Mouse (Mus musculus): ENCODE measurements at regions not wholly inside any gene's neighbourhood (a gene's known extent, or its start where the extent isn't known, plus 50 kb on each side); places are given as distances from the start of the nearest gene placed in this dataset.

GRCm38 (mm10) chr13:48316747-48317146, 55.7 kb downstream of the Id4 start:
- no peak overlapping the region for H3K27ac ChIP-seq (replicated peaks)

GRCm38 (mm10) chr13:48317457-48317856, 56.4 kb downstream of the Id4 start:
- peaks cover 8% of the 10 kb centered on the region for H3K4me1 ChIP-seq (replicated peaks)
- no peak overlapping the region for H3K4me2 ChIP-seq
- no peaks in the 10 kb centered on the region for H3K36me3 ChIP-seq
- no peaks in the 10 kb centered on the region for H3K9me3 ChIP-seq
- H3K4me3 ChIP-seq = no peak overlapping the region
- WGBS = 21% methylated on average over 7 of the region's 7 CpGs
- H3K9ac ChIP-seq = no peak overlapping the region
- H3K27me3 ChIP-seq = no peaks in the 10 kb centered on the region
- no peak overlapping the region for H3K27ac ChIP-seq (replicated peaks)
- ATAC-seq (ENCODE audit: low FRiP score, low read depth) = no peak

More at GRCm38 (mm10) chr13:48316747-48317146, 55.7 kb downstream of the Id4 start:
- 20% methylated on average over 9 of the region's 9 CpGs for WGBS
- H3K36me3 ChIP-seq = no peaks in the 10 kb centered on the region
- peaks cover 8% of the 10 kb centered on the region for H3K4me1 ChIP-seq (replicated peaks)
- peak; percentile 48; the same call in 1 of the 2 replicates for ATAC-seq (ENCODE audit: low FRiP score, low read depth)
- H3K9me3 ChIP-seq = no peaks in the 10 kb centered on the region
- H3K27me3 ChIP-seq = no peaks in the 10 kb centered on the region
- no peak overlapping the region for H3K4me2 ChIP-seq
- no peak overlapping the region for H3K9ac ChIP-seq
- H3K4me3 ChIP-seq = no peak overlapping the region

GRCm38 (mm10) chr13:48319001-48319400, 58.0 kb downstream of the Id4 start:
- no peak overlapping the region for H3K9ac ChIP-seq
- ATAC-seq (ENCODE audit: low FRiP score, low read depth) = no peak
- no peak overlapping the region for H3K4me3 ChIP-seq
- no peaks in the 10 kb centered on the region for H3K27me3 ChIP-seq
- H3K9me3 ChIP-seq = no peaks in the 10 kb centered on the region
- WGBS = 88% methylated on average over 7 of the region's 7 CpGs
- H3K4me2 ChIP-seq = no peak overlapping the region
- no peaks in the 10 kb centered on the region for H3K36me3 ChIP-seq
- peaks cover 11% of the 10 kb centered on the region for H3K4me1 ChIP-seq (replicated peaks)
- H3K27ac ChIP-seq (replicated peaks) = no peak overlapping the region

- Histone ChIP-seq H3K27me3 (no peaks in the 10 kb centered on the region), H3K9me3 (no peaks in the 10 kb centered on the region), H3K4me2 (peak overlapping the region; percentile 30; the same call in 1 of the 2 replicates), H3K4me3 (no peak overlapping the region), H3K27ac (replicated peaks) (peak overlapping the region; percentile 14; the same call in 1 of the 2 replicates), H3K4me1 (replicated peaks) (peaks cover 8% of the 10 kb centered on the region), H3K36me3 (no peaks in the 10 kb centered on the region), H3K9ac (no peak overlapping the region)
- 0 out of 2 replicates have a peak, but pooled peaks have one; percentile 54 for ATAC-seq (ENCODE audit: low FRiP score, low read depth)
- 7% methylated on average over 8 of the region's 8 CpGs for WGBS
Measured at GRCm38 (mm10) chr13:48324290-48324718, 63.3 kb downstream of the Id4 start.

DNA sequence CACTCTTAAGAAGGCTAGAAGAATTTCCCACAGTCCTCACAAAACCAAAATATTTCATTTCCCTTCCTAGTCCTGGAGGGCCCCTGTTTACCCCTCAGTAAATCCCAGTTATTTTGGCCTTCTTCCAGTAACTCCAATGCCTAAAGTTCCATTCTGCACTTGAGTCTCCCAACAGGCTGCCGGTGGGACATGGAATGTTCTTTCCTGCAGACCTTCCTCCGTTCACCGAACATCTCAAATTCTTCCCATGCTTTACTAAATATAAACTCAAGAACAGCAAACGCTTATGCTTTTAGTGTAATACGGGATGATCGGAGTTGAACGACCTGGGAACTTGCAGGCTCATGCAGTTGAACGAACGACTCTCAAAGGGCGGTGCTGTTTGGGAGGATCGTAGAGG, 69.6 kb downstream of the Id4 start:
- Histone ChIP-seq H3K4me1 (replicated peaks) (no peaks in the 10 kb centered on the region), H3K36me3 (no peaks in the 10 kb centered on the region), H3K27ac (replicated peaks) (no peak overlapping the region), H3K4me3 (no peak overlapping the region), H3K4me2 (no peak overlapping the region), H3K9me3 (no peaks in the 10 kb centered on the region), H3K27me3 (no peaks in the 10 kb centered on the region), H3K9ac (no peak overlapping the region)
- WGBS = 84% methylated on average over 11 of the region's 11 CpGs
- no peak for ATAC-seq (ENCODE audit: low FRiP score, low read depth)

DNA sequence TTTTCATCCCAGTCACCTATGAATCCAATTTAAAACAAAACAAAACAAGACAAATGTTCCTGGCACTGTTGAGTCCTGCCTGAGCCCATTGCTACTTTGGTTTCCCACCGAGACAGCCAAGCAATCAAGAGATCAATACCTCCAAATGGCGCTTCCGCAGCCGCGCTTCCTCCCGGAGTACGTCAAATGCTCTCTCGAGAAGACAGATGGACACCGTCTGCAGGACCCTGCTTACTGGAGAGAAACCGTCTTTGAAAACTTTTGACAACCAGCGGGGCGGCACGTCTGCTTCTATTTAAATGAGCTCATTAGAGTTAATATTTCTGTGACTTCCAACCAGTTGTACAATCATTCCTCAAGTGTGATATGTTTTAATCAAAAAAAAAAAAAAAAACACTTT, 75.1 kb downstream of the Id4 start:
- no peak overlapping the region for H3K9ac ChIP-seq
- no peaks in the 10 kb centered on the region for H3K27me3 ChIP-seq
- H3K27ac ChIP-seq (replicated peaks) = no peak overlapping the region
- no peaks in the 10 kb centered on the region for H3K4me1 ChIP-seq (replicated peaks)
- no peaks in the 10 kb centered on the region for H3K9me3 ChIP-seq
- no peaks in the 10 kb centered on the region for H3K36me3 ChIP-seq
- no peak overlapping the region for H3K4me2 ChIP-seq
- 40% methylated on average over 13 of the region's 13 CpGs for WGBS
- no peak overlapping the region for H3K4me3 ChIP-seq
- no peak for ATAC-seq (ENCODE audit: low FRiP score, low read depth)

DNA sequence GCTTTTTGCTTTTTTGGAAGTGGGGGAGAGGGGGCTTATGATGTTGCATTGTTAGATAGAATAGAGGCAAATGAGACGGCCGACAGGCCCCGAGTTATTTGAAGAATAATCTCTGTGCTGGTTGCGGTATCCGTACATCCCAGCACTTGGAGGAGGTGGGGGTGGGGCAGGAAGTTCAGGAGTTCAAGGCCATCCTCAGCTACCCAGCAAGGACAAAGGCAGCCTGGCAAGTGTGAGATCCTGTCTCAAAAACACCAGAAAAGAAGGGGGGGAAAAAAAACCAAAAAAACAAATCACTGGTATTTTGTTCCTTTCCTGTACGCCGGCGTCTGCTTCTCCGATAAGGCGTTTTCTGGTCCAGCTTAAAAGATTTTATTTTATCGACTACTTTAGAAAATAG, 75.6 kb downstream of the Id4 start:
- H3K9ac ChIP-seq = no peak overlapping the region
- no peaks in the 10 kb centered on the region for H3K36me3 ChIP-seq
- no peak overlapping the region for H3K27ac ChIP-seq (replicated peaks)
- ATAC-seq (ENCODE audit: low FRiP score, low read depth) = no peak
- H3K4me1 ChIP-seq (replicated peaks) = no peaks in the 10 kb centered on the region
- no peaks in the 10 kb centered on the region for H3K27me3 ChIP-seq
- WGBS = 78% methylated on average over 11 of the region's 11 CpGs
- no peak overlapping the region for H3K4me2 ChIP-seq
- no peak overlapping the region for H3K4me3 ChIP-seq
- no peaks in the 10 kb centered on the region for H3K9me3 ChIP-seq

- no peak overlapping the region for H3K27ac ChIP-seq (replicated peaks)
- WGBS = 49% methylated on average over 6 of the region's 6 CpGs
- H3K27me3 ChIP-seq = no peaks in the 10 kb centered on the region
- no peaks in the 10 kb centered on the region for H3K9me3 ChIP-seq
- H3K4me3 ChIP-seq = no peak overlapping the region
- no peak overlapping the region for H3K9ac ChIP-seq
- H3K4me2 ChIP-seq = no peak overlapping the region
- ATAC-seq (ENCODE audit: low FRiP score, low read depth) = no peak
- no peaks in the 10 kb centered on the region for H3K36me3 ChIP-seq
- H3K4me1 ChIP-seq (replicated peaks) = no peaks in the 10 kb centered on the region
Measured at GRCm38 (mm10) chr13:48338561-48338960, 77.5 kb downstream of the Id4 start.

GRCm38 (mm10) chr13:48350124-48350523, 89.1 kb downstream of the Id4 start:
- Histone ChIP-seq H3K9ac (no peak overlapping the region), H3K9me3 (no peaks in the 10 kb centered on the region), H3K4me3 (no peak overlapping the region), H3K36me3 (no peaks in the 10 kb centered on the region), H3K27me3 (no peaks in the 10 kb centered on the region), H3K27ac (replicated peaks) (no peak overlapping the region), H3K4me2 (no peak overlapping the region), H3K4me1 (replicated peaks) (peaks cover 4% of the 10 kb centered on the region; the same call in 1 of the 2 replicates)
- peak; percentile 54; the same call in 1 of the 2 replicates for ATAC-seq (ENCODE audit: low FRiP score, low read depth)
- WGBS = 48% methylated on average over 9 of the region's 9 CpGs

DNA sequence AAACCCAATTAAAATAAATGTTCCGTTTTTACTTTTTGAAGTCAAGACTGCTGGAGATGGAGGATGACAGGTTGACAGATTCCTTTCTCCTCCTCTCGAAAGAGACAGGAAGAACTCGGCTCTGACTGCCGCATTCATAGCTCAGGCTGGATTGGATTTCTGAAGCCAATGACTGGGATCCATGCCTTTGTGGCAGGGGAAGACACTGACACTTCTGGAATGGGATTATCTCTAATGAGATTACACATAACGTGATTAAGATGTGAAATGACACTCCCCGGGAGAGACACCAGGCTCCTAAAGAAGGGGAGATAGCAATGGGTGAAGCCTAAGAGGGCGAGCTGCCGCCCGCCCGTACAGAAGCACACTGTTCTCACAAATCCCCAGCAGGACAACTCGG, 89.9 kb downstream of the Id4 start:
- WGBS = 65% methylated on average over 11 of the region's 11 CpGs
- Histone ChIP-seq H3K9ac (no peak overlapping the region), H3K27me3 (no peaks in the 10 kb centered on the region), H3K4me2 (no peak overlapping the region), H3K27ac (replicated peaks) (no peak overlapping the region), H3K4me1 (replicated peaks) (peaks cover 4% of the 10 kb centered on the region; the same call in 1 of the 2 replicates), H3K36me3 (no peaks in the 10 kb centered on the region), H3K4me3 (no peak overlapping the region), H3K9me3 (no peaks in the 10 kb centered on the region)
- ATAC-seq (ENCODE audit: low FRiP score, low read depth) = no peak

DNA sequence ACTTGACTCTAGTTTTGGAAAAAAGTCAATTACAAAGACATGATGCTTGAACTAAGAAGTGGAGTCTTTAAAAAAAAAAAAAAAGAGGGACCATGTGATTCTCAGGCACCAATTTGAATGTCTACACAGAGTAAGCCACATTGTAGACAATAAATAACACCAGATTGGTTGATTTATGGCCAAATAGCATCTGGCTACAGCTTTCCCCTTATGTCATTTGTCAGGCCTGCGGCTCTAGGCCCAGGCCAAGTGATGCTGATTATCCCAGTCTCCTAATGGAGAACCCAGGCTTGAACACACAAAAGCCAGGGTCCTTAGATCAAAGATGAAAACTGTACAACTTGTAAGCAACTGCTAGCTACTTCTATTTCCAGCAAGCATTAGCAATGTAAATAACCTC, 96.1 kb downstream of the Id4 start:
- no peaks in the 10 kb centered on the region for H3K36me3 ChIP-seq
- H3K27ac ChIP-seq (replicated peaks) = no peak overlapping the region
- no peak overlapping the region for H3K4me3 ChIP-seq
- H3K9me3 ChIP-seq = no peaks in the 10 kb centered on the region
- ATAC-seq (ENCODE audit: low FRiP score, low read depth) = 0 out of 2 replicates have a peak, but pooled peaks have one; percentile 27
- H3K4me1 ChIP-seq (replicated peaks) = no peaks in the 10 kb centered on the region
- H3K27me3 ChIP-seq = no peaks in the 10 kb centered on the region
- WGBS = 91% methylated on average over 1 of the region's 1 CpGs
- no peak overlapping the region for H3K9ac ChIP-seq
- no peak overlapping the region for H3K4me2 ChIP-seq

DNA sequence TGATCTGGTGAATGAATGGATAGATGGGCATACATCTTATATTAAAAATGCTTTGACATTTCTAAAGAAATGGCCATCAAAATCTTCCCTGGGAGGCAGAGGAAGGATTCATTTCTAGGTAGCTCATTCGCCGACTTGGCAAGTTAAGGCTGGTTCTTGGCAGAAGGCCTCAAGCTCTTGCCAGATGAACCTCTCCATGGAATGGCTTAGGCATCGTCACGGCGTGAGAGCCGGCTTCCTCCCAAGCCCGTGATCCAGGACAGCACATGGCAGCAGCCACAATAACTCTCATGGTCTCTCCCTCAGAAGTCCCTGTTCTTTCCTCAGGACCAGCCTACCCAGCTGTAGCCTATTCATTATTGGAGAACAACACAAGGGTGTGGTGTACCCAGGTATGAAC, 96.6 kb downstream of the Id4 start:
- no peaks in the 10 kb centered on the region for H3K36me3 ChIP-seq
- no peaks in the 10 kb centered on the region for H3K4me1 ChIP-seq (replicated peaks)
- 70% methylated on average over 7 of the region's 7 CpGs for WGBS
- no peaks in the 10 kb centered on the region for H3K27me3 ChIP-seq
- no peak for ATAC-seq (ENCODE audit: low FRiP score, low read depth)
- H3K9ac ChIP-seq = no peak overlapping the region
- no peak overlapping the region for H3K27ac ChIP-seq (replicated peaks)
- no peak overlapping the region for H3K4me3 ChIP-seq
- H3K9me3 ChIP-seq = no peaks in the 10 kb centered on the region
- no peak overlapping the region for H3K4me2 ChIP-seq

- no peak overlapping the region for H3K9ac ChIP-seq
- H3K27me3 ChIP-seq = no peaks in the 10 kb centered on the region
- H3K36me3 ChIP-seq = no peaks in the 10 kb centered on the region
- ATAC-seq (ENCODE audit: low FRiP score, low read depth) = no peak
- H3K4me3 ChIP-seq = no peak overlapping the region
- no peak overlapping the region for H3K27ac ChIP-seq (replicated peaks)
- H3K4me2 ChIP-seq = no peak overlapping the region
- H3K9me3 ChIP-seq = no peaks in the 10 kb centered on the region
- H3K4me1 ChIP-seq (replicated peaks) = no peaks in the 10 kb centered on the region
- WGBS = 52% methylated on average over 9 of the region's 9 CpGs
Measured at GRCm38 (mm10) chr13:48371060-48371459, 110.0 kb downstream of the Id4 start.

Measured in hindbrain, embryonic 15.5 days (tissue).